Mouse (Mus musculus): ENCODE measurements around the gene Crhr1.

DNA sequence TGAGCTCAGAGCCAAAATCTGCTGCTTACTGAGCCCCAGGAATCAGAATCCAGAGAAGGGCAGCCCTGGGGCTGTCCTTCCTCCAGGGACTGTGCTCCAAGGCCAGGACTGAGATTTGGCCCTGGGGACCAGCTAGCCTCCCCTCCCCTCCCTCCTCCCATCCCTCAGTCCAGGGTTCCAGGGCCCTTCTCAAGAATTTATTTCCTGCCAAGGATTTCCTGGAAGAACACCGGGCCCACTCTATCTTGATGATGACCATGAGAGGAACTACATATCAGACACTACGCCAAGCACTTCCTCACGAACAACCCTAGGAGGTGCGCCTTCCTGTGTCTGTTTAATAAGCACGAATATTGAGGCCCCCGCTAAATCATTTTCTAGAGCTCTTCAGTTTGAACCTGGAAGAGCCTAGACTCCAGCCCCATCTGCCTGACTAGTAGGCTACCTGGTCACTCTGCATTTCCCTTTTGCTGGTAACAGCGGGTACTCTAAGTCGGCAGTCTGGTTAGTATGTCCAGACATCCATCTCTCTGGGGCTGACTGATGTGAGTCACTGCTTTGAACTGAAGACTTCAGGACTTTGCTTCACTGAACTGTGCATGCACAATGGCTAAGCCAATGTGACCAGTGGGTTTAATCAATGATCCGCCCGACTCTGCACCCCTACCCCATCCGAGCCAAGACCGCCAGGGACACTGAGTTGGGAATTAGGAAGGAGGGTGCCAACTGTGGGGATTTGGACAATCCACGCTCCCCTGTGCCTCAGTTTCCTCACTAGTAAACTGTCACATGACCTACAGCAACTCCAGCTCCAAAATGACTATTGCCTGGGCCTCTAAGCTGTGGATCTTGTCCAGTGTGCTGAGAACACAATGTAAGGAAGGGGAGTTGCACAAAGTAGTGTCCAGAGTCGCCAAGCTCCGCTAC lies 1.7 kb upstream of the Crhr1 start:
- TF ChIP-seq CTCF (IDR thresholded peaks at IDR 0.05; ENCODE audit: low read depth) (no peak), EP300 (IDR thresholded peaks at IDR 0.05; ENCODE audit: low read depth) (no peak)

Measured in liver, postnatal 0 days (tissue).